Mouse (Mus musculus) embryonic fibroblast, embryonic 13.5 days (primary cell): ENCODE results near the gene Sp6.

ENCODE experiments used
- CTCF ChIP-seq: IDR thresholded peaks from 2 replicates; pipeline ENCODE4 v1.5.1; 2011; ENCODE audit warnings: mild to moderate bottlenecking, control low read depth, low read length, moderate library complexity, borderline replicate concordance; ENCODE audit not compliant: insufficient read depth
- POLR2A ChIP-seq: IDR thresholded peaks from 2 replicates; pipeline ENCODE4 v1.6.1; 2011; ENCODE audit warnings: low read depth, mild to moderate bottlenecking, control low read depth, low read length, moderate library complexity

DNA sequence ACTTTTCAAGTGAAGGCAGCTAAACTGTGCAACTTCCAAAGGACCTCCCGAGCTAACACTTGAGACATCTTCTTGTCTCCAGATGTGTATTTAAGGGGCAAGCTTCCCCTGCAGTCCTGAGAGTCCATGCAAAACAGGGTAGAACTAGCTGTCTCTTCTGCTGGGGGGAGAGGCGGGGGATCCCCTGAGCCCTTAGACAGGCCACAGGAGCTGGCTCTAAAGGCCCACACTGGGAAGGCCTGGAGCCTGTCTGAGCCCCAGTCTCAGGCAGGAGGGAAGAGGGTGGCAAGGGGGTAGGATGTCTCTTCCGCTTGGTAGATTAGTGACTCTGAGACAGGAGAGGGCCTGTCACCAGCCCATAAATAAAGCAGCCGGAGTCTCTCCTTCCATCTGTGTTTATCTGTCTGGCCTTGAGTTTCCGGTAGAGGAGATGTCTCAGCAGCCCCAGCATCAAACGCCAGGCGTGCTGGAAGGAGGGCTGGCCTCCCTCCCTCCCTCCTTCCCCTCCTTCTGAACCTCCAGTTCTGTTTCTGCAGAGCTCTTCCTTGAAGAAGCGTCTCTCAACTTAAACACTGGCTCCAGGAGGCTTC is 20.4 kb upstream of the Sp6 start:
- TF ChIP-seq CTCF = no peak
- TF ChIP-seq POLR2A = no peak
